Mouse (Mus musculus) cerebellum, adult 2 months (tissue): ENCODE measurements at regions not wholly inside any gene's neighbourhood (a gene's known extent, or its start where the extent isn't known, plus 50 kb on each side); places are given as distances from the start of the nearest gene placed in this dataset.
A peak's percentile ranks its signal among the peaks of the same experiment; 100 is the strongest.

Experiments
- DNase-seq, 2 experiments: peaks; one replicate each; pipeline ENCODE4 v3.0.0; 2021
- H3K27ac ChIP-seq: fragments of 200-500 bp; 2 replicates; pipeline ENCODE4 v1.5.1; 2012; ENCODE audit warnings: low read length, control low read depth, inconsistent platforms; ENCODE audit not compliant: insufficient read depth
- H3K27me3 ChIP-seq: fragments of 200-500 bp; 2 replicates; pipeline ENCODE4 v1.6.1; 2012; ENCODE audit warnings: inconsistent platforms, mild to moderate bottlenecking, low read length, moderate library complexity; ENCODE audit not compliant: control insufficient read depth, insufficient read depth
- H3K4me1 ChIP-seq: fragments of 200-500 bp; 2 replicates; pipeline ENCODE4 v1.6.1; 2011; ENCODE audit warnings: low read length; ENCODE audit not compliant: control insufficient read depth, insufficient read depth
- H3K4me3 ChIP-seq: fragments of 200-500 bp; replicated peaks from 2 replicates; pipeline ENCODE3; 2011; ENCODE audit warnings: mild to moderate bottlenecking, low read depth, low read length, control low read depth; ENCODE audit not compliant: insufficient read depth
- CTCF ChIP-seq: fragments of 200-500 bp; IDR thresholded peaks from 2 replicates; pipeline ENCODE4 v1.5.1; 2011; ENCODE audit warnings: low read depth, mild to moderate bottlenecking, control low read depth, low read length, moderate library complexity, borderline replicate concordance; ENCODE audit not compliant: insufficient read depth
- POLR2A ChIP-seq: fragments of 200-500 bp; IDR thresholded peaks from 2 replicates; pipeline ENCODE4 v1.6.1; 2011; ENCODE audit warnings: low read length, control low read depth, borderline replicate concordance; ENCODE audit not compliant: insufficient read depth
- WGBS: fragments of 180-500 bp; shearing (Covaris S2); methylation state at CpG from one replicate; pipeline ENCODE4 v1.1.7; 2018; 5-methylcytosine and 5-hydroxymethylcytosine counted together

- Histone ChIP-seq H3K4me3 (no peak overlapping the region), H3K27ac (no peak overlapping the region), H3K27me3 (no peaks in the 10 kb centered on the region), H3K4me1 (no peaks in the 10 kb centered on the region)
- peak in 1 of 2 experiments; percentile 2 for DNase-seq
- WGBS, result 35% methylated on average over 3 of the region's 3 CpGs
- TF ChIP-seq CTCF, result no peak
- no peak for TF ChIP-seq POLR2A
Measured at GRCm38 (mm10) chr5:85706084-85706483, 359.3 kb downstream of the Cenpc1 start.

- no peak for TF ChIP-seq POLR2A
- TF ChIP-seq CTCF, result no peak
- no peak overlapping the region for H3K27ac ChIP-seq
- no peaks in the 10 kb centered on the region for H3K4me1 ChIP-seq
- H3K27me3 ChIP-seq, result no peaks in the 10 kb centered on the region
- H3K4me3 ChIP-seq, result no peak overlapping the region
- WGBS, result 92% methylated on average over 4 of the region's 4 CpGs
- no peak for DNase-seq
Measured at GRCm38 (mm10) chr5:85677872-85678271, 387.5 kb downstream of the Cenpc1 start.

DNA sequence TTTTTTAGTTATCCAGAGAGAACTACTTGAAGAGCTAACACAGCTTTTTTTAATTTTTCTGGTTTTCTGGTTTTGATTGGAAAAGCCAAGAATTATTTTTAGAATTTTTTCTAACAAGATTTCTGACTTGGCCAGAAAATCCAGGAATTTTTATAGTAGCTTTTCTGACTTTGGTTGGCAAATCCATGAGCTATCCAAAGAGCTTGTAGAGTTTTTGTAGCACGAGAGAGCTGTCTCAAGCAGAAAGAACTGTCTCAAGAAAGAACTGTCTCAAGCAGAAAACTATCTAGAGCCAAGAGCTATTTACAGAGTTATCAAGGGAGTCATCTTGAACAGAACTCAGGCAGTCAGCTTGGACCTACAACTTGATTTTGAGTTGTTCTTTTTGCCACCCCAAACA lies 394.3 kb downstream of the Cenpc1 start:
- WGBS, result 65% methylated on average over 1 of the region's 1 CpGs

DNA sequence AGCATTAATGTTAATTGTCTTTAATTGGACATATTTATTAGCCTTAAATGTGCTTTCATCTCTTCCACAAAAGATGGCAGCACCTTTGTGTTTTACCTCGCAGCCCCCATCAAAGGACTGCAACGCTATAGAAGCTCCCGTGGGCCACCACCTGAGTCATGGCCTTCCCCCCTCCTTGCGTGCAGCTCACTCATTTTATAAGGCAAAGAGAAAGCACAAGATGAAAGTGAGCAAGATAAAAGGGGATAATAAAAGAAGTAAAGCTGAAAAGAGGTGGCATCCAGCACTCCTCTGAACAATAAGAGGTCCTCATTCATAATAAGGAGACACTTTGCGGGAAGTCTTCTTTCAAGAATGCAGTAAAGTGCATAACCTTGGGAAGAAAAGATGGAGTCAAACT lies 403.9 kb downstream of the Cenpc1 start:
- Histone ChIP-seq H3K4me1 (no peaks in the 10 kb centered on the region), H3K27ac (no peak overlapping the region), H3K4me3 (no peak overlapping the region), H3K27me3 (no peaks in the 10 kb centered on the region)
- WGBS, result 50% methylated on average over 5 of the region's 5 CpGs
- DNase-seq, result no peak
- TF ChIP-seq POLR2A, result no peak
- TF ChIP-seq CTCF, result no peak

More for the DNA sequence above, 394.3 kb downstream of the Cenpc1 start:
- no peak for TF ChIP-seq CTCF
- no peak for TF ChIP-seq POLR2A
- Histone ChIP-seq H3K4me3 (no peak overlapping the region), H3K27ac (no peak overlapping the region), H3K4me1 (no peaks in the 10 kb centered on the region), H3K27me3 (no peaks in the 10 kb centered on the region)
- no peak for DNase-seq

DNA sequence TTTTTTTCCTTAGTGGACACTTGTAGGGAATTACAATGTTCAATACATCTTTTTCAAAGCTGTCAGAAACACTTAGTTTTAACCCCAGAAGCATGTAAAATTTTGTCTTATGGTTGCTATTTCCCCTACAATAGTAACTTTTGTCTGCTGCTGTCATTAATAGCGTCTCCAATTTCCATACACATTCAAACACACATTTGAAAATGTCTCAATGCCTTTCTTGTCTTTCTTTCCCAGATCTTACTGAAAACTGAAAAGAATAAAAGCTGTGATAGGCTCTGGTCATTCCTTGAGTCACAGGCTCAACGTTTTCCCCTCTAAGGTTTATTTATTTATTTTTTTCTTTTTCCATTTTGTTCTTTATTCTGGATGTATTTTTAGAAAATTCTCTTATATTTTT lies 444.3 kb downstream of the Cenpc1 start:
- H3K4me3 ChIP-seq, result no peak overlapping the region
- TF ChIP-seq POLR2A (no peak), CTCF (no peak)
- no peaks in the 10 kb centered on the region for H3K27me3 ChIP-seq
- no peak overlapping the region for H3K27ac ChIP-seq
- peaks cover 3% of the 10 kb centered on the region; the same call in 1 of the 2 replicates for H3K4me1 ChIP-seq
- no peak for DNase-seq
- WGBS, result 78% methylated on average over 2 of the region's 2 CpGs

GRCm38 (mm10) chr5:85614783-85615182 lies 450.6 kb downstream of the Cenpc1 start:
- Histone ChIP-seq H3K4me1 (peaks cover 3% of the 10 kb centered on the region; the same call in 1 of the 2 replicates), H3K27me3 (no peaks in the 10 kb centered on the region), H3K4me3 (no peak overlapping the region), H3K27ac (no peak overlapping the region)
- no peak for DNase-seq
- WGBS, result 82% methylated on average over 3 of the region's 3 CpGs
- TF ChIP-seq CTCF, result no peak
- no peak for TF ChIP-seq POLR2A

GRCm38 (mm10) chr5:85612606-85613005 lies 452.8 kb downstream of the Cenpc1 start:
- WGBS, result 88% methylated on average over 4 of the region's 4 CpGs
- TF ChIP-seq CTCF, result no peak
- no peaks in the 10 kb centered on the region for H3K4me1 ChIP-seq
- no peak overlapping the region for H3K4me3 ChIP-seq
- DNase-seq, result no peak
- H3K27me3 ChIP-seq, result no peaks in the 10 kb centered on the region
- no peak overlapping the region for H3K27ac ChIP-seq

GRCm38 (mm10) chr5:85609104-85609503 lies 456.3 kb downstream of the Cenpc1 start:
- no peaks in the 10 kb centered on the region for H3K4me1 ChIP-seq
- no peak for TF ChIP-seq CTCF
- TF ChIP-seq POLR2A, result no peak

GRCm38 (mm10) chr5:85598164-85598563 lies 467.2 kb downstream of the Cenpc1 start:
- Histone ChIP-seq H3K4me1 (no peaks in the 10 kb centered on the region), H3K4me3 (no peak overlapping the region), H3K27me3 (no peaks in the 10 kb centered on the region), H3K27ac (no peak overlapping the region)
- TF ChIP-seq CTCF (no peak), POLR2A (no peak)
- no peak for DNase-seq

More at GRCm38 (mm10) chr5:85609104-85609503, 456.3 kb downstream of the Cenpc1 start:
- DNase-seq, result no peak
- Histone ChIP-seq H3K27me3 (no peaks in the 10 kb centered on the region), H3K4me3 (no peak overlapping the region), H3K27ac (no peak overlapping the region)
- 83% methylated on average over 4 of the region's 4 CpGs for WGBS

DNA sequence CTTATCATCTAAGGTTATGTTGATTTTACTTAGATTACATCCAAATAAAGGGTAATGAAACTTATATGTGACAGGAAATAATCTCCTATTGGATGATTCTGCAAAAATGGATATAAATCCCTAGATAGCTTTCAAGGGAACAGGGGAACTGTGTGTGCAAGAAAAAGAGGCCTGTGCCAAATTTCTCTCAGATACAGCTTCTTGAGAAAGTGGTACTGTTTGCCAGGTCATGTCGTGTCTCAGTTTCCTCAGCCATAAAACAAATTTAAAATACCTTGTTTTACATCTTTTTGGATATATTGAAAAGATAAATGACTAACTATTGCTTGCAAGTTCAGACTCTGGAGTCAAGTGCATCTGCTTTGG lies 470.3 kb downstream of the Cenpc1 start:
- no peak for TF ChIP-seq CTCF
- WGBS, result 12% methylated on average over 1 of the region's 1 CpGs
- Histone ChIP-seq H3K27ac (no peak overlapping the region), H3K4me1 (no peaks in the 10 kb centered on the region), H3K4me3 (no peak overlapping the region), H3K27me3 (no peaks in the 10 kb centered on the region)
- DNase-seq, result no peak
